Mouse (Mus musculus) retina, postnatal 7 days (tissue): ENCODE data around the gene Ndufaf2.

Source experiments
- DNase-seq: peaks from one replicate; pipeline ENCODE4 v3.0.0-alpha.2; 2012; ENCODE audit warnings: low read depth, low spot score

Ndufaf2 gene

DNA sequence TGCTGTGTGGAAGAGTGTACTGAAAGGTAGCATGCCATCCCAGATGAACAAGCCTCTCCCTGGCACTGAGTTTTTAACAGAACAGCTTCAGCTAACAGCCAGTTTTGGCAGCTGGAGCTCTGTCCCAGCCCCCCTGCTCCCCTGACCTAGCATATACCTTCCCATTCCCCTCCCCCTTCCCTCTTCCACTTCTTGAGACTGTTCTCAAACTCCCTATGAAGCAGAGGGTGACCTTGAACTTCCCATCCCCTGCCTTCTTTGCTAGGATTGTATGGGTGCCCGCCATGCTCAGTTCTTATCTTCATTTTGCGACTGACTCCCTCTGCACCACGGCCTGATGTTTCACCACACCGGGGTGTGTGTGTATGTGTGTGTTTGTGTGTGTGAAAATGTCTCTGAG is 195.7 kb downstream of the Ndufaf2 start:
- no peak for DNase-seq

DNA sequence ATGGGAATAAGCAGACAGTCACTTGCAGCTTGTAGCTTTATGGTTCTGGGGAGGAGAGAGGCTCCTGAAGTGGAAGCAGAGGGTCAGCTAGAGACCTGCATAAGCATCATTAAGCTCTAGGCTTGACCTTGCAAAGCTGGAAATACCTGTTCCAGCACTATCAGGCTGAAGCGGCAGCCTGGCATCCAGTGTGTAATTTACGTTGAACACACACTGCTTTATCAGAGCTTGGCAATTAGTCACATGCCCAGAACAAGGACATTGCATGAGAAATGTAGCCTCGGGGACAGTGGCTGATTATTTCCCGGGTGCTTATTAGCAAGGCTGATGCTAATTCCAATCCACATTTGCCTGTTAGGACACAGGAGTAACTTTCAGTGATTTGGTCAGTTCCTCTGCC is 196.5 kb downstream of the Ndufaf2 start:
- no peak for DNase-seq

DNA sequence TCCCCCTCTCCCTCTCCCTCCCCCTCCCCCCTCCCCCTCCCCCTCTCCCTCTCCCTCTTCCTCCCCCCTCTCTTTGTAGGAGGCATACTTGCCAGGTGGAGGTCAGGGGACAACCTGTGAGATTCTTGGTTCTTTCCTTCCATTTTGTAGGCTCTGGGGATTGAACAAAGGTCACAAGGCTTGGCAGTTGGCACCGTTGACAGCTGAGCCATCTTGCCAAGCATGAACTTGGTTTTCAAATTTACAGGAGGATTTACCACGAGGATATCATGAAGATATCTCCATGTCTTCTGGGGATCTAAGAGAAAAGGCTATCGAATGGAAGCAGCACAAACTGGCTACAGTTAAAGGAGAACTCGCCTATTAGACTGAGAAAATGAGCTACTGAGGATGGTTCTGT is 196.9 kb downstream of the Ndufaf2 start:
- no peak for DNase-seq

DNA sequence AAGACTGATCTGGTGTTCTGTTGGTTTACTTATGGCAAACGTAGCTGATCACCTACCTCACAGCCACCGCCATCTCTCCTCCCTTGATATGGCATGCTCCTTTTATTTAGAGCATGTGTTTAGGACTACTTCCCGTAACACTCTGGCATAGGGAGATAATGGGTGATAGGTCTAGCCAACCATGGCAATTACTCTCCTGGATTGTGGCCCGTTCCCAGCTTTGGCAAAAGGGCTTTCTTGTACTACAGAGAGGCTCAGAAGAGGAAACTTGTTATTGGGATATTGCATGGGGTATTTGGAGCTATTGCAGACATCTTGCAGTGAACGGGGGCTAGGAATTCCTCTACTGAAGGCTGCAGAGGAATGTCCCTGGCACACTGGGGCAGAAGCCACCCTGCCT is 197.9 kb downstream of the Ndufaf2 start:
- no peak for DNase-seq

DNA sequence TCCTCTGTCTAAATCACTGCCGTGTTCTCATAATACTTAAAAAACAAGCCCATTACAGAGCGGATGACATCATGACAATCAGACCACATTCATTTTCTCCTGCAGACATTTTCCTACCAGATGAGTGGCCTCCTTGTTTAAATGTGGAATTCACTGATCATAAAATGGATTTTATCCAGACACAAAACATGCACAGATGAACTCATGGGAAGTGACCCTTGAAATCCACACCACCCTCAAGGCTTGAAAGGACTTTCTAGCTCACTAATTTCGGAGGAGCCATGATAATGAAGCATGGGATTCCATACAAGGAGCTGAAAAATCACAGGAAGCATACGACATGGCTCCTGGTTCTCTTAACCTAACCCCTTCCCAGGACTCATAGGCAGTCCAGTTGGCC is 198.5 kb downstream of the Ndufaf2 start:
- no peak for DNase-seq

DNA sequence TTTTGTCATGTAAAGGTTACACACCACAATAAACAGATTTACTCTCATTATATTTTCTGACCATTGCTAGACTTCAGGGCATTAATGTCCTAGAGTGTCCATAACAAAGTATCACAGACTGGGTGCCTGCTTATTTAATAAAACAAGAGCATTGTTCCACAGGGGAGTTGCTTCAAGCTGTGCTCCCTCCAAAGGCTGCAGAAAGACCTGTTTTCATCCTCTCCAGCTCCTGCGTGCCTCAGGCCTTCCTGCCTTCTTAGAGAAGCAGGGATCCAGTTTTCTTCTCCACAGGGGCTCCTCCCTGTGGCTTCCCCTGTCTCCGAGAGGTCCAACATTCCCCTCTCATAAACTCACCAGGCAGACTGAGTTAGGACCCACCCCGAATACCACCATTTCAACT is 202.2 kb downstream of the Ndufaf2 start:
- DNase-seq: no peak

DNA sequence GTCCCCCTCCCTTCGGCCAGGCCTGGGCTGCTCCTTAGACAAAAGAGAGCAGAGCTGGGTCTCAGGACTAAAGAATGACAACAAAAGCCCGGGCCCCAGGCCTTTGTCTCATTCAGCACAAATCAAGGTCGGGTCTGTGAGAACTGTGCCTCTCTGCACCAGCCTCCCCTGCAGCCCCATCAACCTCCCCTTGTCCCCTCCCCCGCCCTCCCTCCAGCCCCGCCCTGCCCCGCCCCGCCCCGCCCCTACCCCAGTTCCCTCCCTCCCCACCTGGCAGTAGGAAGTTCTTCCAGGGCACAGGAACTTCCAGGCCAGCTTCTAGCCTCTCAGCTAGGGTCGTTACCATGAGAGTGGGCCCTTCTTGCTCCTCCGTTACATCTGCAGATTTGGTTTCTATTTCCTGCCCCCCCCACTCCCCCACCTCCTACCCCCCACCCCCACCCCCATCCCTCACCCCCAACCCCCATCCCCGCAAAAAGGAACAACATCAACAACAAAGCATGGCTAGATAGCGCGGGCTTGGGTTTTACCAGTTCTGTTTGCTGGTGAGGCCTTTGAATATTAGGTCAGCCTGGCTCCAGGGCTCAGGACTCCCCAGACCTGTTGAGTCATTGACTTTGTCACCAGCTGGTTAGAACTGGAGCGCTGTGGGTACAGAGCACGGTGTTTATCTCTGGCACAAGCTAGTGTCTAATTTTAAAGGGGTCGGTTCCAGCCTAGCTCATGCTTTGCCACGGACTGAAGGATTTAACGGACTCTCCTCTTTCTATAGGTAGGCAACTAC is 202.9 kb downstream of the Ndufaf2 start:
- DNase-seq: no peak

DNA sequence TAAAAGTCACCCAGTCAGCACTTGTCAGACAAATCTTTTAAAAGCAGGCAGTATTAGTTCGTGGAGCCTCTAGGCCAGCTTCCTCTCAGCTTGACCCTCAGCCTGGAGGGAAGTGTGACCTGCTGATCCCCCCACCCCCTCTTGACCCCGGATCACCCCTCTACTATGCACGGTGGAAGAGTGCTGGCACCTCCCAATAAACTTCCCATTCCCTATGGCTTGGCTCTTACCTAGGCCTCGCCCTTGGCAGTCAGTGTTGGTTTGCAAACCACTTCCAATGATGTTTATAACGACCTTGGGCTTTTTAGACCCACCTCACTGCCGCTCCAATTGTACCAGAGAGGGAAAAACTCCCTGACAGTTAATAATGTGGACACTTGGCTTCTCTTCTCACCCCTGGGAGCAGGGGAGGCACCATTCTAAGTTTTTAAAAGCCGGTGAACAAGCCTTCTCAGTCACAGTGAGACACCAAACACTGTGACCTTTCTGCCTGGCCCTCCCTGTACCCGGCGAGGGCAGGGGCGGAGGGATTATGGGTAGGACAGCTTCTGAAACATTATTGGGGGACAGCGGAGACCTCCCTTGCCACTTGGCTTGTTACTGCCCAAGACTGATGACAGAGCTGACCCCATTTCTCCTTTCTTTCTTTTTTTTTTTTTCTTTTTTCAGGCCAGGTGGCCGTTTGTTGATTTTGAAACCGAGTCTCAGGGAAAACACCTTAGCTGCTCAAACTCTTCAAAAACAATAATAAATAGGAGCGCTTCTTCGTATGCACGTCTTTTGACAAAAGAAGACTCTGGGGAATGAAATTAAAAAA is 203.8 kb downstream of the Ndufaf2 start:
- DNase-seq: no peak

DNA sequence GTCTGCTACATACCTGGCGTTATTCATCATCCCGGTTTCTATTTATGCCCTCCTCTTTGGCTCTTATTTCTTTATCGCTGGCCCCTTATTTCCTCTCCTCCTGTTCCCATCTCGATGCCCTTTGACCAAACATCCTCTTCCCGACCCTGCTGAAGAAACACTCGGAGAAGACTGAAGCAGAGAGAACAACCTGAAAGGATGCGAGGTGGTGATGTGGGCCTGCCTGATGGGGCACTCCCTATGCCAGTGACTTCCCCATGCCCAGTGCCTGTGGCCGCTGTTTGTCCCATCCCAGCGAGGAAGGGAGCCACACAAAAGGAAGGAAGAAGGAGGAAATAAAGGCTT is 204.4 kb downstream of the Ndufaf2 start:
- no peak for DNase-seq
